Mouse (Mus musculus): ENCODE measurements around the gene Adgb.

The Adgb gene

GRCm38 (mm10) chr10:10343930-10344329 is 128.2 kb downstream of the Adgb start:
- DNase-seq, result no peak

DNA sequence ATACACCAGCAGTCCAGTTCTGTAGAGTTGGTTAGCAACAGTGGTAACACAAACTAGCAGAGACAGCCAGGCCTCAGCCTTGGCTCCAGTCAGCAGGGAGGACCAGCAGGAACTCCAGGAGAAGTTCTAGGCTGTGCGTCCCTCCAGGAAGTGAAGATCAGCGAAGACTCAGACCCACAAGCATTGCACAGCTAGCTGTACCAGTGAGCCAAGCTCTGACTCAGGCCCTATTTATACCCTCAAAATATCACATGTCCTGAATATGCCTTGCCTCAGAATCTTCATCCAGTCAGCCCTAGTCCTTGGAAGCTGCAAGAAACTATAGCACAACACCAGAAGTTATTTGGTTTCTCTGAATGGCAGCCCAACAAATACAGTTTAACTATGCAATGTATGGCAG is 146.6 kb downstream of the Adgb start:
- peak; percentile 92 for DNase-seq

- DNase-seq, result no peak
Measured at GRCm38 (mm10) chr10:10322961-10323360, 149.2 kb downstream of the Adgb start.

- DNase-seq, result peak; percentile 97
Measured at GRCm38 (mm10) chr10:10321119-10321781, 150.9 kb downstream of the Adgb start.

DNA sequence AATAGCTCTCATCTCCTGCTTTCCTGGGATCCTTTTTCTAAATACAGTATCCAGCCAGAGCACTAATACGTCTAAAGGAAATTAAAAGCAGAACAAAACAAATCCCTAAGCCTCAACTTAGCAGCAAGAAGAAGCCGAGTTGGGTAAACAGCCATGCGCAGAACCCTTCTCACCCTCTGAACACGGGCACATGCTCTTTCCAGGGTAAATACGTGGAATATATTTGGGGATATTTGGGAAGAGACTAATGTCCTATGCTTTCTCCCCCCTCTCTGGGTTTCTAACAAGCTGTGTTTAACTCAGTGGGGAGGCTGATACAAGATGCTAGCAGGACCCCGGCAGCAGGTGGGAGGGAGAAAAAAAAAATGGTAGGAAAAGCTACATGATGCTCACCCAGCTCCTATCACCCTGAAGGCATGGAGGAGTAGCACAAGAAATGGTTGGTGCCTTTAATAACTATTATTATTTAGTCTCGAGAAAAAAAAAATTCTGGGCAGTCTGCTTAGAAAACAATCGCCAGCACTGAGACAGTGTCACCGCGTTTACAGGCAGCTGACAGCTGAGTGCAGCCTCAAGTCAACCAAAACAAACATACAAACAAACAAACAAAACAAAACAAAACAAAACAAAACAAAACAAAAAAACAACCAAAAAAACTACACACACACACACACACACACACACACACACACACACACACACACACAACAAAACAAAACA is 151.6 kb downstream of the Adgb start:
- DNase-seq, result no peak

- no peak for DNase-seq
Measured at GRCm38 (mm10) chr10:10318086-10318485, 154.0 kb downstream of the Adgb start.

- no peak for DNase-seq
Measured at GRCm38 (mm10) chr10:10315631-10316030, 156.5 kb downstream of the Adgb start.

GRCm38 (mm10) chr10:10314521-10314920 is 157.6 kb downstream of the Adgb start:
- DNase-seq, result no peak

- no peak for DNase-seq
Measured at GRCm38 (mm10) chr10:10309877-10310426, 162.2 kb downstream of the Adgb start.

DNA sequence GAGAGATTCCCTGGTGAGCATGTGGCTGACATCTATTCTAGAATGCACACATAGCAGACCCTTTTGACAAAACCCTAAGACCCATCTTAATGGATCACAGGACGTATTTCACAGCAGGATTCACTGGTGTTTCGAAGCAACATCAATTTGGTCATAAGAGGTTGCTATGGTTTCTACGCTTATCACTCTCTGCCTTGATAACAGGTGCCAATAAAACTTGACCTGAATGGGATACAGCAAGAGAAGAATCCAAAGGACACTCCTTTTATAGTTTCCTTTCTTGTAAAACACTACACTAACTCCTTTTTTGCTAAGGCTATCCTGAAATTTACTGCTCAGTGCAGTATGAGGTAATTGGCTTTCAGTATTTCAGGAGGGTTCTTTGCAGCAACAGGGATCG is 163.1 kb downstream of the Adgb start:
- no peak for DNase-seq

DNA sequence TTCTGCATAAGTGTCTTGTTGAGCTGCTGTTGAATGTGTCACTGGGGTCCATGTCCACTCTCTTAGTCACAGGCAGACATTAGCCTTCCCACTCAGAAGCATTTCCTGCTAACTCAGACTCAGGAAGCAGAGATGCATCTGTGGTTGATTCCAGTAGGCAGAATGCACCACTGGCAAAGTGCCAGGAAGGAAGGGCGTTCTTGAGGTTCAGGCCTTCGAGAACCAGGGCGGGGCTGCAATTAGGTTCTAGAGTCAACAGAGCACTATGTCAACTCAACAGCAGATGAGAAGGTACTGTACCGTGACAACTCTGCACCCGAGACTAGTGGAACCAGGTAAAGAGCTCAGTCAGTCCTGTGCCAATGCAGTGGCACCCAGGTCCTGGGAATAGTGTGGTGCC is 164.7 kb downstream of the Adgb start:
- DNase-seq, result no peak

DNA sequence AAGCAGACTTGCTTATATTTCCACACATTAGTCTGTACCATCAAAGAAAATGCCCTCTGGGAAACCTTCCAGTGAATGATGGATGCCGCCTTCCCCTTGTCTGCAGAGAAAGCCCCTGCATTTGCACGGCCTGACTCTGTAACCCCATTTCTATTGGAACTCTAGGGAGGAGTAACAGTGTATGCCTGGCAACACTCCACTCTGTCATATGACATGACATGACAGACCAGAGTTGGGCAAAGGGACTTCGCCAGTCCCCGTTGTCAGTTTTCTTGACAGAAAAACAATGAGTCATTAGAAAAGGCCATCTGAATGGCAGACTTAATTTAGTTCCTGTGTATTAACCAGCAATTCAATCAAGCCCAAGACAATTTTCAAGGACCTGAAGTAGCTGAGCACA is 167.8 kb downstream of the Adgb start:
- DNase-seq, result no peak

- DNase-seq, result peak; percentile 18
Measured at GRCm38 (mm10) chr10:10301692-10302091, 170.4 kb downstream of the Adgb start.

DNA sequence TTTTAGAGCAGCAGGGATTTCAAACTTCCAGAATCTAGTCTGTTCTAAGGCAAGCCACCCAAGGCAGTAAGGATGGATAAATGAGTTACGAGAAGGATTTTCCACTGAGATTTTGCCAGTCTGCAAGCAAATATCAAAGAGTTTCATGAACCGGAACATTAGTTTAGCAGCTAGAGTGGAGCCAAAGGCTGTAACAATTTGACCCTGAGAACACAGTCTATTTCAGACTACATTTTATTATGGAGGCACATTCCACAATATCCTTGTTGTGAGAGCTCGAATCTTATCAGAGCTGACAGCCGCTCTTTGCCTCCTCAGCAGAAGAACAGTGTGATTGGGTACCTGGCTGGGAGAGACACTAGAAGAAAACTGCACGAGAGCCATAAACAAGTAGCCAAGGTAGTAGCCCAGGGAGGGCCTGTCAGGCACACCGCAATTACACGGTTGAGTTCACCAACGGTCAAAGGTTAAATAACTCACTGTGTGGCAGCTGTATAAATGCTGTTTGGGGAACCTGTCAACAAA is 171.1 kb downstream of the Adgb start:
- no peak for DNase-seq

DNA sequence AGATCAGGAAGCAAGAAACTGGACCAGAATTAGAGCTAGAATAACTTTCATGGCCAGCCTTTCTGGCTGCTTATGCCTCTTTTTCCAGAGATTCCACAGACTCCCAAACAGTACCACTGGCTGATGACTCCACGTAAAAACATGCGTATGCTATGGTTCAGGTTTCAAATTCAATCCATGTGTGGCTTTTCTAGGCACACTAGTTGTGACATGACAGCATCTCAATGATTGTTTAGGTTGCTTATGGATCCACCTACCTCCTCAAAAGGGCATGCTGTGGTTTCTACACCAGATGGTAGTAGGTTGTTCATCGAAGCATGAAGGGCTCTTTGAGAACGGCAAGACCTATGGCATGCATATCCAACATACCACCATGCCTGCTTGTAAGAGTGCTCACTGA is 172.1 kb downstream of the Adgb start:
- DNase-seq, result no peak

DNA sequence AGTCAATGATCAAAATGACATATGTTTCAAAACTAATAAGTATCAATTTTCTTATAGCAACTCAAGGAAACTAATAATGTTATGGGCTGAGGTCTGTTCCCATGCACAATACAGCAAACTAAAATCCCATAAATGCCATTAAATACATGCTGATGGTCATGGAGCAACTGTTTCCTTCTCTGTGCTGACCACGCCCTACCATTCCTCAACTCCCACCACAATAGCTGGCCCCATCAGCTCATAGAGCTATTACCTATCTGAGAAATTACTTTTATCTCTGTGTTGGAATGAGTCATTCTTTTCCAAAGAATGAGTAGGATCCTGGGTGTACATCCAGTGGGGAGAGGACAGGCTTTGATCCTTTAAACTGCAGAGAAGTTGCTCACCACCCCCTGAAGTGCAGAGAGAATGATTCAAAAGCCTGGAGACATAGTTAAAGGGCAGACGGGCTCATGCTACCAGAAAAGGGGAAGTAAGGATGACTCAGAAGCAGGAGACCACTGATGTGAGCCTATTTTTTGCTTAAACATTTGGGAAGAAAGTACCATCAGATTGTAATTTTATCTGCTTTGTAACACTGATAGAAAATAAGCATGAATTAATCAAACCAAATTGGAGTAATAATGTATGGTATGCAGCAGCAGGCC is 184.8 kb downstream of the Adgb start:
- DNase-seq, result no peak
